Mouse (Mus musculus) c-Kit-positive CD71-positive TER-119-positive erythroid progenitor cells, embryonic 14.5 days (primary cell): ENCODE measurements around the gene Proser1.

Experiments used
- DNase-seq: peaks from one replicate; pipeline ENCODE4 v3.0.0-alpha.2; 2013; ENCODE audit warnings: low spot score

Gene Proser1

DNA sequence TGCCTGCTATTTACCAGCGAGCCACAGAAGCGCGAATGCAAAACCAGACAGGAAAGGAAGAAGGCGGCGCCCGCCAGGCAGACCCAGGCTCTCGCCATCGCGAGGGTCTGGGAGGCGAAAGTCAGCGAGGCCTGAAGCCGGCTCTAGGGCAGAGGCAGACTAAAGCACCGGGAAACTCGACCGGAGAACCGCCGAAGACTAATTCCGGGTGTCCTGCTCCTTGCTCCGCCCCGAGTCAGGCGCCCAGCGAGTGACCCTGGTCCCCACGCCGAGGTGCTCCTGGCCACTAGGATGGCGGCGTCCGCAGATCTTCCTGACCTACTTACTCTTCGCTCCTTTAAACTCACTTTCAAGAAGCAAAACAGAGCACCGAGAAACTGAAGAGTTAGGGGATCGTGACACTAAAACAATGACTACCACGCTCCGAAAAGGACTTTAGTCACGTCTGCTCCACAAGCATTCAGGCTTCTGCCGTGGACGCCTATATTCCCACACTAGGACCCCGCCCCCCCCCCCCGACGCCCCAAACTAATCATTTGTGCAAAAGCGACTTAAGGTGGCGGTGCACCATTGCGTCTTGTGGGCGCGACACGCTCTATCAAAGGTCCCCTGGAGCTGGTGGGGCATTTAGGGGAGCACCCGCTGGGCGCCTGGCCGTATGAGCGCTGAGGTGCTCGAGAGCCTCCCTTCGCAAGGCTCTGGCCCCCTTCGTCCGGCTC, at the start of gene Proser1, which contains the start of gene Nhlrc3:
Gene Proser1 (plus strand): TSS at position 621 of the 719 bp plus-strand sequence.
Gene Nhlrc3 (minus strand): TSS at position 287 of the 719 bp plus-strand sequence.
- peak; percentile 85 for DNase-seq

DNA sequence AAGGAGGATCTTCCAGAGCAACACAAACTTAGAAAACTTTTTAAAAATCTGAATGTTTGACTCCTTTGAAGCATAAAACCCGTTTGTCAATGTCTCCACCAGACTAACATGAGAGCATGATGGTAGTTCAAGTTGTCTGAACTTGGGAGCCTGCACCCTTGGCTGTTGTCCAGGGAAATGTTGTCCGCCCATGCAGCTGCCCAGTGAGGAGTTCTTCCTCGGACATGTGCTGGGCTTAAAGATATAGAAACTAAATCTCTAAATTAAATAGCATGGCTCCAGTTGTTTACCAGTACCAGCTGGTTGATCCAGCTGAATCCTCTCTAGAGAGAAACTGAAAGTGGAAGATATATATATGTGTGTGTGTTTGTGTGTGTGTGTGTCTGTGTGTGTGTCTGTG, 49.5 kb upstream of the Proser1 start:
- no peak for DNase-seq

DNA sequence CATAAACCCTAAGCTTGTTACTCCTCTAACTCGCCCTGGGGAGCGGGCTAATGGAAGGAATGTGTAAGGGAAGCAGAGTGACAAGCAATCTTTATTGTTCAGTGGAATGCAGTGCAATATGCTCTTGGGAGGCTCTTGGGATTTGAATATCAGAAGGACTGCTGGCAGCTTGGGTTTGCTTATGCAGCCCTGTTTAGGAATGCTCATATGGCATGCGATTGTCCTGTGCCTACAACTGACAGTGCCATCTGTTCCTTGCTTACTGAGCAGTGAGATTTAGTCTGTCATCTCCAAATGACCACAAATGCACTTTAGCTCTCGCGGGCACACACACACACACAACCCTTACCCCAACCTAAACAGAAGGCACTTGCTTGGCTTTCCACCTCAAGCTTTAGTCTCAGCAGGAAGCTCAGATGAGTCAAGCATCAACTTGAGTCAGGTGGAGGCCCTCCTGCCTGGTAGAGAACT, 47.4 kb upstream of the Proser1 start:
- DNase-seq = no peak

DNA sequence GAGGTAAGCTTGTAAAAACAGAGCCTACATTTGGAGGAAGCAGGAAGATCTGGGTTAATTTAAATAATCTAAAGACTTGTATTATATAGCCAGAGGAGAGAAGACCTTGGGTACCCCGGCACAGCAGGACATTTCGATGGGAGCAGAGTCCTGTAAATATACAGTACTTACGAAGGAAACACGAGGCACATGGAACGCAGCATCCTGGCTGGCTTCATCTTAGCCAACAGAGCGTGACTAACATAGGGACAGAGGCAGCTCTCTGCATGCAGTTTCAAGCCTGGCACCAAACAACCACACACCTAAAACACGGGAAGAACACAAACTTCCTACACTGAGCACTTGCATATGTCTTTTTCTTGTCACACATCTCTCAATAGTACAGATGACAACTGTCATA, 45.8 kb upstream of the Proser1 start:
- no peak for DNase-seq

DNA sequence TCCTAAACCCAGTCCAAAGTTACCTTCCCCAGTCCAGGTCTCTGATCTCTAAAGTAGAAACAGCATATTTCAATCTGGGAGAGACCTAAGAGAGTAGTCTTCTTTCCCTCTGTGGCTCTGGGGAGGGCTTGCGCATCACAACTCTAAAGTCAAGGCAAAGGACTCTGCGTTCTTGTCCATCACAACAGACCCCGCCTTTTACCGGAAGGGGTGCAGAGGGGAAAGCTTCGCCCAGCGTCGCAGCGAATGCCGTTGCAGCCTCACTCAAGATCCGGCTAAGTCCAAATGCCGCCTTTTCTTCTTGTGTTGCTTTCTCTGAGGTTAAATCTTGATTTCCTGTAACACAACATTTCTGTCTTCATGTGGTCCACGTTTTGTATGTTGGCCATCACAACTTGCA, 41.8 kb upstream of the Proser1 start:
- DNase-seq = no peak

DNA sequence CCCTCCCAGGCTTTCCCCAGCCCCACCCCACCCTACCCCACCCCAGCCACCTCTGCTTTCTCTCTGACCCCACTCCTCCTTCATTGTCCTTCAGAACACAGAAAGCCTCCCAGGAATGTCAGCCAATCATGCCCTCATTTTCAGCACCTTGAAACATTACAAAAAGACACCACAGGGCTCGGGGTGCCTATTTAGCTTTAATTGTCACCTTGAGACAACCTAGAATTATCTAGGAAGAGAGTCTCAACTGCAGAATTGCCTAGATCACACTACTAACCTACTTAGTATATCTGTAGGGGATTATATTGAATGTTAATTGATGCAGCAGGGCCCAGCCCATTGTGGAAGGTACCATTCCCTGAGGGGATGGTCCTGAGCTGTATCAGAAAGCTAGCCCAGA, 40.8 kb upstream of the Proser1 start:
- DNase-seq = no peak

DNA sequence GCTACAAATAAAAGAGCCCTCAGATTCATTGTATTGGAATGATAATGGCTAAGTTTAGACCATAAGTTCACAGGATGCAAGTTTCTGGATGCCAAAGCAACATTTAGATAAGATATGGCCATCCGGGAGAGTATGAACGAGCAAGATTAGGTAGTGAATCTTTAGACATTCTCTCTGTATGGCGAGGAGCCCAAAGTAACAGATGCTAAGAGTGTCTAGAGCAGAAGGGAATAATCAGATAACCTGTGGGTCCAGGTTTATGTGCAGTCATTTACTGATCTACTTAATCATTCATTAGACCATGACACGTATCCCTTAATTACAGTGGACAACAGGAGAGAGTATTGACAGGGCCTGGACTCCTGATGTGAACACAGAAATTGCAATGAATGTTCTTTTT, 39.9 kb upstream of the Proser1 start:
- no peak for DNase-seq

DNA sequence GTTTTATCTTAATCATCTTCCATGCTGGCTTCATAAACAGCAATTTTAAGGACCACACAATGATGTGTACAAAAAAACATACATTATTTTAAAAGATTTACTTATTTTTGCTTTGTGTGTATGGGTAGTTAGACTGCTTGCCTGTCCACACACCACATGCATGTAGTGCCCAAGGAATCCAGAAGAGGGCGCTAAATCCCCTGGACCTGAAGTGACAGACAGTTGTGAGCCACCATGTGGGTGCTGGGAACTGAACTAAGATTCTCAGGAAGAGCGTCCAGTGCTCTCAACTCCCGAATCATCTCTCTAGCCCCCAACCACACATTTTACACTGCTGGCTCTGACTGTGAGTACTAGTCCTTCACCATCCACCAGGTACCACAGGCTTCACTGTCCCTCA, 28.9 kb upstream of the Proser1 start:
- no peak for DNase-seq

DNA sequence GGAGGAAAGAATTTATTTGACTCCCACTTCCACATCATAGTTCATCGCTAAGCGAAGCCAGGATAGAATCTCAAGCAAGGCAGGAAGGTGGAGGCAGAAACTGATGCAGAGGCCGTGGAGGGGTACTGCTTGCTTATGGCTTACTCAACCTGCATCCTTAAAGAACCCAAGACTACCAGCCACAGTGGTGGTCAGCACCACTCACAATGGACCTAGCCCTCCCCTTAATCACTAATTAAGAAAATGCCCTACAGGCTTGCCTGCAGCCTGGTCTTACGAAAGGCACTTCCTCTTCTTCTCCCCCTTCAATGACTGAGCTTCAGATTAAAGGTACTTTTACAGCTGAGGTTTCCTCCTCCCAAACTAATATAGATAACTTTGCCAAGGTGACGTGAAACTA, 26.9 kb upstream of the Proser1 start:
- no peak for DNase-seq

DNA sequence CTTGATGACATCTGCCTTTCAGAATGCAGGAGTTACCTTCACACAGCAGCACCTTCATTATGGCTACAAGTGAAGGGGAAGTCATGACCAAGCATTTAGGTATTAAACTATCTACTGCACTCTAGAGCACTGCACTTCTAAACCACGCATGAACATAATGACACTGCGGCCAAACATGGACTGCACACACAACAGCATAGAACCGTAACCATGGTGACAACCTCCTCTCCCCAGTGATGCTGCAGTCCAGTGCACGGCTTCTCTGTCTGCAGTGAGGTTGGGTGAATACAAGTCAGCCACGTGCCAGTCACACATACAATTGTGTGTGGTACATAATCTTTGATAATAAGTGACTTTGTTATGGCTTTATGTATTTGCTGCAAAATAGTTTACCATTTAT, 17.9 kb upstream of the Proser1 start:
- no peak for DNase-seq

DNA sequence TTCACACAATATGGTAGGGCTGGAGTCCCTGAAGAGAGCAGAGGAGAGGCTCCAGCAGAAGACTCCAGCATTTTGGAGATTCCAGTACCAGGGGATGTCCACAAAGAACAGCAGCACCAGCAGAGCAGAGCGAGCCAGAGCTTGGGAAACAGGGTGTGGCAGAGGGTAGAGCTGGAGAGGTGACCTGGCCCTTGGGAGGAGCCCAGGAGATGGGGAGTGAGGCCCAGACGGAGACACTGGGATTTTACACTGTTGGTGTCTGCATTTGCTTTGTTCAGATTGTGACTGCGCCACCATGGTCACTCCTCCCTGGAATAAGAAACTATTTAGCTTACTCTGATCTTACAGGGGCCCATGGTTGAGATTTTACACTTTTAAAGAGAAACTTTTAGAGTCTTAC, 16.7 kb upstream of the Proser1 start:
- no peak for DNase-seq

DNA sequence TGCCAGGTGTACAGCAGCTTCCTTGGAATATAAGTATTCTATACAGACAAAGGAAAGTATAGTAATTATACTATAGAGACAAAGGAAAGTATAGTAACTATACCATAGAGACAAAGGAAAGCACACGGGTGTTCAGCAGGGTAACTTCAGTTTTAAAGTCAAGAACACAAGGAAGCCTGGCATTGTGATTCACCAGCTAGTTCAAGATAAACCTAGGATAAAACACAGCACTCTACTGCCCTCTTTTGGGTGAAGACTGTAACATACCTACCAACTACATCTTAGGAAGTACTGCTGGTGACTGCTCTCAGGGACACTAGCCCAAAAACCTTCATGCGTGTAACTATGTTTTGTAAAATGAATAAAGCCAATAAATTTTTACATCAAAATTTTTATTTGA, 15.3 kb upstream of the Proser1 start:
- DNase-seq = peak; percentile 61

DNA sequence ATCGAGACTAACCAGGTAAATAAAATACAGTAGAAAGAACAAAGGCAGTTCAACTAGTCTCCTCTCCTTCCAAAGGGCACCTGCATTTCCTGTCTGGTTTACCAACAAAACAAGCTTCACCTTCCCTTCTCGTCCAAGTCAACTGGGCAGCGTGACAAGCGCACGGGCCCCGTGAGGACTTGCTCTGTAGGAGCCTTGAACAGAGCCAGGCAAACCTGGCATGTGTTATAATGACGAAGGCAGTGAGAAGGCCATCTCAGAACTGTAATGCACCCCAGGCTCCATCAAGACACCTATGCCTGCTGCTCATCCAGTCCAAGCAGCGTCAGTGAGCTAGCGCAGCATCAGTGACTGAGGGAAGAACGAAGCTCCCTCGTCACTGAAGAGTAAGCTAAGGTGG, 12.8 kb upstream of the Proser1 start:
- DNase-seq = no peak

DNA sequence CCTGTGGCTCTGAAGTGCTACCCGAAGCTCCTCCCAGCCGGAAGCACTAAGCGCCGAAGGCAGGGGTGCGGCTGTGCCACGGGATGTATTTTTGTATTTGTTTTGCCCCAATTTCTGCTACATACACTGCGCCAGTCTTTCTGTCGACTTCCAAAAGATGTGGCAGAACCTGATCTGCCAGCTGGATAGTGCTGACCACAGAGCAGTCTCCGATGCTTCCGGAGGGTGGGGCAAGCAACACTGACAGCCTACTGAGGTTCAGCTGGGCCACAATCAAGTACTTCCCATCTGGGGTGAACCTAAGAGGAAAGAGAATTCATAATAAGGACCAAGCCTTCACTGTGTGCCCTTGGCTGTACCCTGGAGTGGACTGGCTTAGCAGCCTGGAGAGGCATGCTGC, 11.1 kb upstream of the Proser1 start:
- DNase-seq = no peak

DNA sequence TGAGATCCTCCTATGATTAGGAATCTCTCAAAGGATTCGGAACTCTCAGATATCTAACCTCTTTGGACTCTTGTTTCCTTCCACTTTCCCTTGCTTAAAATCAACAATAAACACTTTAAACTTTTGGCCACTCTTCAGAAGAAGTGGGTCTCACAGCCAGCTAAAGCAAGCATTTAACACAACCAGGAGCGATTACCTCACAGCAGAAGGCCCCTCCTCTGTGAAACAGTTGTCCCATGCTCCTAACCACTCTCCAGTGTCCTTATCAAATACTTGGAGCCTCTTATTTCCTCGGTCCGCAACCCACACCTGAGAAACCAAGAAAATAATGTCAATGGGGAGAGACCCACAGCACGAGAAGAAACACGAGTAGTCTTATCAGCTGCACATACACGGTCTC, 10.1 kb upstream of the Proser1 start:
- no peak for DNase-seq

DNA sequence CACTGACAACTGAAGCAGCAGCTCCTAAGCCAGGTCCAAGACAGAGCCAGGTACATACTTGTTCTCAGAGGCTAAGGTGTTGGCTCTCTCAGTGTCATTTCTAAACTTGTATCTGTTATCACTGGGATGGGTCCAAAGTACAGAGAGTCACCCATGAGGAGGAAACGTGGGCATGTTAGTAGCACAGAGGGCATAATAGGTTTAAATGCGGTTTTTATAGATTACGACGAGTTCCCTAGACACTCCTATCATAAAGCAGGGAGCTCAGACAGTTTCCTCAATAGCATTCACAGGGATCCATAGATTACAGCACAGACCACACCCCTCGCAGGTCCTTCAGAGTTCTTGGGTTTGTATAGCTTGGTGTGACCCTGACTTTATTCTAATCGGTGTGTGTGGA, 9.5 kb upstream of the Proser1 start:
- DNase-seq = no peak

DNA sequence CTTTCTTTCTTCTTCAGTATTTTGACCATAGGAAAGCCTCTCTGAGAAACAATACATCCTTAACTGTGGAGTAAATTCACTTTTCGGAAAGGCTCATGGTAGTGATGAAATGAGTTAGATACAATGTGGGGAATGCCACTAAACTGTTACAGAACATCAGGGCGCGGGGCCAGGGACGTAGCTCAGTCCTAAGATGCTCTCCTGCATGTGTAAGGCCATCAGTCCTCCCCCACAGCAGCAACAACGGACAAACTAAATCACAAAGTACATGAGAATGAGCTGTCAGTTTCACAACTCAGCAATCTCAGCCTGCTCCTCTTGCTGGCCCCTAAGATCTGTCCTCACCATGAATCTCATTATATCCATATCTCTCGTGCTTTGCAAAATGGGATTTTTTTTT, 8.9 kb upstream of the Proser1 start:
- no peak for DNase-seq

DNA sequence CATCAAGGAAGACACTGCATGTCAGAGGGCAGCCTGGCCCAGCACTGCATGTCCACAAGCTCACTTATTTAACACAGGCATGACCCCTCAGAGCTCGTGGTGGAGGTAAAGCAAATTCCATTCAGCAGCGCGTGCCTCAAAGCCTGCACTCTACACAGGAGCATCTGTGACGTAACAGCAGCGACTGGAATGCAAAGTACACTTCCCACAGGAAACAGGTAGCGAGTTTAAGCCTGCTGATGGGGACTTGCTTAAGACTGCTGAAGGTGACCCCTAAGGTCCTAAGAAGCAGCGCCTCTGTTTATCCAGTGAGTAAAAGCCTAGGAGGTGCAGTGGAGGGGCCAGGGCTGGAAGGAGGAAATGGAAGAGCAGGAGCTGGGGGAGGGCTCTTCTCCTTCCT, 8.5 kb upstream of the Proser1 start:
- no peak for DNase-seq

DNA sequence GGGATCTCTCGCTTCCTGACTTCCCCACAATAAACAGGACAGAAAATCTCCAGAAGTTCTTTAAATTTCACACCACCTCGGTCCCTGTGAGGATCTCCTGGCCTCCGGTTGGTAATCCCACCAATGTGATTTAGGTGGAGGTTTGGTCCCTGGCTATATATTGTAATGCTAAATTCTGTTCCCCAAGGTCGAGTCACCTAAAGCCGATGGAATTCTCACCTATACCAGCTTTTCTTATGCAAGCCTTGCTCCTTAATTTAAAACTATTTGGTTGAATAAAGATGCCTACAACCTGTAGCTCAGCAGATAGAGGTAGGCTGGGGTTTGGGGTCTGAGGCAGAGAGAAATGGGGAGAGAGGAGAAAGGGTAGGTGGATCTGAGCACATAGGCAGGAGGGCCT, 5.7 kb upstream of the Proser1 start:
- DNase-seq = no peak

DNA sequence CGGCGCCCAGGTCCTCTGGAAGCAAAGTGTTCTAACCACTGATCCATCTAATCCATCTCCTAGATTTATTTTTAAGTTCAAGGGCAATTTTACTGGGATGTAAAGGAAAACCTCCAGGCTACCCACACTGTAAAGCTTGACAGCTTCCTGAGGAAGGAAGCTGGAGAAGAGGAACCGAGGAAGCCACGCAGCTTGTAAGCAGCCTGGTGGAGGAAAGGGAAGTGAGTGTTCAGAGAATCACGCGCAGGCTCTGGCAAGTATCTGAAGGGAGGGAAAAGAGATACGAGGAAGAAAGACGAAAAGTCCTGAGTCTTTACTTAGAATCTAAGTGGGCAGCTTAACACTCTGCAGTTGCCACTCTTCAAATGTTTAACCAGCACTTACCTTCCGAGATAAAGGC, 3.4 kb upstream of the Proser1 start:
- DNase-seq = no peak

DNA sequence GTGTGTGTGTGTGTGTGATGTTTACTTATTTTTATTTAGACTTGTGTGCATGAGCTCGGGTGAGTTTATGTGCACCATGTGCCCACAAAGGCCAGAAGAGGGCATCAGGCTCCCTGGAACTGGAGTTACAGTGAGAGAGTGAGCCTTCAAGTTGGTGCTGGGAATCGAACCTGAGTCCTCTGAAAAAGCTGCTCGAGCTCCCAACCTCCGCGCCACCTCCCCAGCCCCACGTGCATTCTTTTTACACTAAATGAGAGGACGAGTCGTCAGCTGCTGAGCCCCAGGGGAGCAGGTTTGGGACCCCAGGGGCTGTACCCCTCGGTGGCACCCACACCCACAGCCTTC, 793 bp upstream of the Proser1 start:
- peak; percentile 34 for DNase-seq

DNA sequence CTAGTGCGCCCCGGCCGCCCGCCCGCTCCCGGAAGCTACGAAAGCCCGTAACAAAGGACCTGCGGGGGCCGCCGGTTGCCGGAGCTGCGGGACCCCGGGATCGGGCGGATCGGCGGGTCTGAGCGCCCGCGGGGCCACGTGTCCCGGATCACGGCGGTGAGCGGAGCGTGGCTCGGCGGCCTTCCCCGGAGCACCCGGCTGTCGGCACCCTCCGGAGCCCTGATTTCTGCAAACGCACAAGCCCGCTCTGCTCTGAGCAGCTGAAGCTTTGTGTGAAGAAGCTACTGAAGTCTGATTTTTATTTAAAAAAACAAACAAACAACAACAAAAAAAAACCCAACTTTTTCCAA, 274 bp downstream of the Proser1 start:
- no peak for DNase-seq

DNA sequence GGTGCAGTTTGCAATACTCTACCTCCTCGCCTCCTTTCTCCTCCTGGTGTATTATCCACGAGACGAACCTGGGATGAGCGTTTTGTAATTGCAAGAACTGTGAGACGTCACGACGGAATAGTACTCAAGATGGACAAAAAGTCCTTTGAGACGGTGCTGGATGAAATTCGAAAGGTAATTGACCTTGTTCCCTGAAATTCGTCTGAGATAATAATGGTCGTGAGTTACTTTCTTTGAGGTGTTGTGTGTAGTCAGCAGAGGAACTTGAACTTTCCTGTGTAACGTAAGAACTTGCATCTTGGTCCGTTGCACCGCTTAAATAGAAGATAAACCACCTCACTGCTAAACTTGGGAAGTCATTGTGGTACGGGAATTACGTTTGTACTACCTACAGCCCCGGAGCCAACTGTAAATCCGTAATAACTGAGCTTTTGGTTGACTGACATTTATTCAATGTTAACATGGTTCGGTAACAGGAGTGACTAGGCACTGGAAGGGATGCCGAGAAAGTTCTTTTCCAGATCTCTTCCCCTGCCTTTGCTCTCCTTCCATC, 756 bp downstream of the Proser1 start:
- peak; percentile 45 for DNase-seq

DNA sequence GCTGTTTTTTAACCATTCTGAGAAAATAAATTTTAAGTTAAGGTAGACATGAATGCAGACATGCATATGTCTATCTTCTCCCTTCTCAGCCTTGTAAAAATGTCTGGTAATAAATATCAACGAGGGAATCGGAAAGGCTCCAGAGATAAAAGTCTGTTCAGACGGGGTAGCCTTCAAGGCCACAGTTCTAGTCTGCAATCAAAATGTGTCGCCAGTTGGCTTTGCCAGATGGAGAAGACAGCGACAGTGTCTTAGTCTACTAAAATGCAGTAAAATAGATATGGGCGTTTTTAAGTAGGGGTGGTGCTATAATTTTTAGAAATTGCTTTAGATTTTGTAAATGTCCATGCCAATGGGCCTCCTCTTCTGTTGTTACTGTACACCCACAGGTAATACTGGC, 1.9 kb downstream of the Proser1 start:
- DNase-seq = peak; percentile 13
